Mouse (Mus musculus) CH12.LX (cell line): ENCODE results near the gene Usp49. TPM values are rescaled to one million over a fixed set of nuclear protein-coding genes. Genes with fewer than 3 reads are reported as not detected.

ENCODE experiments used
- DNase-seq: peaks from one replicate; pipeline ENCODE4 v3.0.0-alpha.2; 2013; ENCODE audit errors: extremely low read depth
- H3K27ac ChIP-seq: 2 replicates; pipeline ENCODE4 v1.5.1; 2012; ENCODE audit warnings: low read depth, mild to moderate bottlenecking, control low read depth, moderate library complexity; ENCODE audit not compliant: insufficient read depth
- H3K27me3 ChIP-seq: replicated peaks from 2 replicates; pipeline ENCODE3; 2012; ENCODE audit warnings: inconsistent platforms
- H3K36me3 ChIP-seq, 2 experiments: replicated peaks in 1 of 2; 2 replicates each; pipeline versions ENCODE3 to v1.6.1; 2012; ENCODE audit warnings: inconsistent platforms in 1 of 2, low read length in 1 of 2, mild to moderate bottlenecking in 1 of 2, mixed read lengths in 1 of 2, moderate library complexity in 1 of 2; ENCODE audit not compliant: control insufficient read depth in 1 of 2, insufficient read depth in 1 of 2
- H3K4me1 ChIP-seq, 2 experiments: 2 replicates each; pipeline ENCODE4 v1.6.1; 2012; ENCODE audit warnings: inconsistent platforms in 1 of 2, moderate library complexity in 1 of 2; ENCODE audit not compliant: insufficient read depth in 2 of 2, control insufficient read depth in 1 of 2
- H3K4me2 ChIP-seq: 2 replicates; pipeline ENCODE4 v1.6.1; 2012; ENCODE audit warnings: low read depth, mild to moderate bottlenecking, control low read depth; ENCODE audit not compliant: poor library complexity, insufficient read depth, severe bottlenecking
- H3K4me3 ChIP-seq, 3 experiments: fragments of 150-350 bp in 1 of 3; sonication (generic) in 1 of 3; replicated peaks in 1 of 3; 2 replicates each; pipeline versions ENCODE3 to v1.5.1; 2011 to 2012; ENCODE audit warnings: low read depth in 2 of 3, low read length in 2 of 3, mild to moderate bottlenecking in 2 of 3, moderate library complexity in 2 of 3, control low read depth in 1 of 3, improper control_type of control experiment in 1 of 3, inconsistent platforms in 1 of 3, mixed read lengths in 1 of 3; ENCODE audit not compliant: poor library complexity in 1 of 3
- H3K79me2 ChIP-seq: replicated peaks from 2 replicates; pipeline ENCODE4 v1.6.1; 2012; ENCODE audit warnings: mild to moderate bottlenecking, moderate library complexity; ENCODE audit not compliant: control insufficient read depth, poor library complexity, insufficient read depth, severe bottlenecking; ENCODE audit errors: extremely low read depth
- H3K9ac ChIP-seq: 2 replicates; pipeline ENCODE4 v1.6.1; 2012; ENCODE audit warnings: low read depth, mild to moderate bottlenecking, control low read depth, moderate library complexity; ENCODE audit not compliant: insufficient read depth
- H3K9me3 ChIP-seq: replicated peaks from 2 replicates; pipeline ENCODE3; 2012; ENCODE audit warnings: low read length, inconsistent platforms, mixed read lengths
- CHD1 ChIP-seq: IDR thresholded peaks from 2 replicates; pipeline ENCODE4 v1.6.1; 2012; ENCODE audit warnings: low read depth, low read length, improper control_type of control experiment, inconsistent platforms
- CHD2 ChIP-seq: IDR thresholded peaks from 2 replicates; pipeline ENCODE4 v1.6.1; 2011; ENCODE audit warnings: low read length, improper control_type of control experiment
- CTCF ChIP-seq, 2 experiments: IDR thresholded peaks in 1 of 2; conservative IDR thresholded peaks in 1 of 2; 2 replicates each; pipeline ENCODE4 v1.5.1; 2011 to 2012; ENCODE audit warnings: low read depth in 2 of 2, low read length in 2 of 2, improper control_type of control experiment in 1 of 2, inconsistent platforms in 1 of 2, mild to moderate bottlenecking in 1 of 2, moderate library complexity in 1 of 2
- ELF1 ChIP-seq: IDR thresholded peaks from 2 replicates; pipeline ENCODE4 v1.6.1; 2014; ENCODE audit warnings: low read depth, mild to moderate bottlenecking, inconsistent platforms, low read length, improper control_type of control experiment
- EP300 ChIP-seq: IDR thresholded peaks from 2 replicates; pipeline ENCODE4 v1.6.1; 2011; ENCODE audit warnings: low read length, improper control_type of control experiment
- ETS1 ChIP-seq: conservative IDR thresholded peaks from 2 replicates; pipeline ENCODE4 v1.6.1; 2012; ENCODE audit warnings: low read depth, mild to moderate bottlenecking, inconsistent platforms, low read length, improper control_type of control experiment, moderate library complexity
- GABPA ChIP-seq: IDR thresholded peaks from 2 replicates; pipeline ENCODE4 v1.6.1; 2012; ENCODE audit warnings: low read depth, low read length, improper control_type of control experiment, inconsistent platforms; ENCODE audit not compliant: insufficient replicate concordance
- IRF4 ChIP-seq: IDR thresholded peaks from 2 replicates; pipeline ENCODE4 v1.6.1; 2014; ENCODE audit warnings: low read depth, mild to moderate bottlenecking, inconsistent platforms, low read length, improper control_type of control experiment
- JUN ChIP-seq: IDR thresholded peaks from 2 replicates; pipeline ENCODE4 v1.6.1; 2011; ENCODE audit warnings: low read depth, mild to moderate bottlenecking, low read length, improper control_type of control experiment, moderate library complexity; ENCODE audit not compliant: insufficient read depth
- KAT2A ChIP-seq: IDR thresholded peaks from 2 replicates; pipeline ENCODE4 v1.6.1; 2012; ENCODE audit warnings: low read length, improper control_type of control experiment, inconsistent platforms; ENCODE audit not compliant: insufficient replicate concordance
- MAFK ChIP-seq: IDR thresholded peaks from 2 replicates; pipeline ENCODE4 v1.6.1; 2011; ENCODE audit warnings: low read length, improper control_type of control experiment; ENCODE audit not compliant: insufficient replicate concordance
- MAZ ChIP-seq: IDR thresholded peaks from 2 replicates; pipeline ENCODE4 v1.6.1; 2012; ENCODE audit warnings: low read depth, mild to moderate bottlenecking, inconsistent platforms, low read length, improper control_type of control experiment, moderate library complexity
- MEF2A ChIP-seq: IDR thresholded peaks from 2 replicates; pipeline ENCODE4 v1.6.1; 2014; ENCODE audit warnings: low read depth, mild to moderate bottlenecking, inconsistent platforms, low read length, improper control_type of control experiment, borderline replicate concordance
- NRF1 ChIP-seq: IDR thresholded peaks from 2 replicates; pipeline ENCODE4 v1.6.1; 2014; ENCODE audit warnings: low read depth, mild to moderate bottlenecking, inconsistent platforms, low read length, improper control_type of control experiment, moderate library complexity
- PAX5 ChIP-seq: IDR thresholded peaks from 2 replicates; pipeline ENCODE4 v1.6.1; 2012; ENCODE audit warnings: low read length, inconsistent platforms, mixed read lengths
- POLR2A ChIP-seq: IDR thresholded peaks from 2 replicates; pipeline ENCODE4 v1.6.1; 2011; ENCODE audit warnings: low read depth, mild to moderate bottlenecking, improper control_type of control experiment, low read length
- RCOR1 ChIP-seq: conservative IDR thresholded peaks from 2 replicates; pipeline ENCODE4 v1.6.1; 2012; ENCODE audit warnings: low read depth, mild to moderate bottlenecking, inconsistent platforms, low read length, improper control_type of control experiment
- SIN3A ChIP-seq: IDR thresholded peaks from 2 replicates; pipeline ENCODE4 v1.6.1; 2012; ENCODE audit warnings: low read length, improper control_type of control experiment, inconsistent platforms
- TCF12 ChIP-seq: IDR thresholded peaks from 2 replicates; pipeline ENCODE4 v1.6.1; 2014; ENCODE audit warnings: low read depth, mild to moderate bottlenecking, inconsistent platforms, low read length, improper control_type of control experiment
- USF1 ChIP-seq: IDR thresholded peaks from 2 replicates; pipeline ENCODE4 v1.6.1; 2014; ENCODE audit warnings: low read depth, mild to moderate bottlenecking, inconsistent platforms, low read length, improper control_type of control experiment
- USF2 ChIP-seq: conservative IDR thresholded peaks from 2 replicates; pipeline ENCODE4 v1.6.1; 2011; ENCODE audit warnings: low read depth, low read length, improper control_type of control experiment
- ZMIZ1 ChIP-seq: IDR thresholded peaks from 2 replicates; pipeline ENCODE4 v1.6.1; 2012; ENCODE audit warnings: low read depth, mild to moderate bottlenecking, inconsistent platforms, low read length, improper control_type of control experiment
- dilution Hi-C: fragments of 300-500 bp; cut with MboI; formaldehyde crosslinking; loops from 2 replicates; pipeline ENCODE4 v1.14.3; 2020; ENCODE audit warnings: low sequenced_read_pairs; ENCODE audit not compliant: extremely low pct_unique_long_range_greater_than_20kb, extremely low pct_ligation_motif_present
- in situ Hi-C: fragments of 300-500 bp; cut with MboI; formaldehyde crosslinking; loops from 3 replicates; pipeline ENCODE4 v1.14.3; 2019; ENCODE audit warnings: low sequenced_read_pairs, low pct_ligation_motif_present, low pct_unique_long_range_greater_than_20kb, mixed read lengths
- polyA plus RNA-seq: library from polyadenylated mRNA; unstranded; fragments of >175 nt; gene quantifications from 2 replicates; pipeline ENCODE4 v1.2.1, GENCODE M21; 2012; ENCODE audit warnings: low read depth; ENCODE audit not compliant: insufficient read length
- total RNA-seq, 2 experiments: library from RNA; depleted of rRNA; stranded (reverse); fragments of 300-350 nt in 1 of 2; fragments of >200 nt in 1 of 2; gene quantifications; 2 replicates each; pipeline ENCODE4 v1.2.3; 2012 to 2014

The Usp49 gene
- total and polyA plus RNA-seq, 3 experiments = 2.6 to 4.3 (median 3.4) TPM

DNA sequence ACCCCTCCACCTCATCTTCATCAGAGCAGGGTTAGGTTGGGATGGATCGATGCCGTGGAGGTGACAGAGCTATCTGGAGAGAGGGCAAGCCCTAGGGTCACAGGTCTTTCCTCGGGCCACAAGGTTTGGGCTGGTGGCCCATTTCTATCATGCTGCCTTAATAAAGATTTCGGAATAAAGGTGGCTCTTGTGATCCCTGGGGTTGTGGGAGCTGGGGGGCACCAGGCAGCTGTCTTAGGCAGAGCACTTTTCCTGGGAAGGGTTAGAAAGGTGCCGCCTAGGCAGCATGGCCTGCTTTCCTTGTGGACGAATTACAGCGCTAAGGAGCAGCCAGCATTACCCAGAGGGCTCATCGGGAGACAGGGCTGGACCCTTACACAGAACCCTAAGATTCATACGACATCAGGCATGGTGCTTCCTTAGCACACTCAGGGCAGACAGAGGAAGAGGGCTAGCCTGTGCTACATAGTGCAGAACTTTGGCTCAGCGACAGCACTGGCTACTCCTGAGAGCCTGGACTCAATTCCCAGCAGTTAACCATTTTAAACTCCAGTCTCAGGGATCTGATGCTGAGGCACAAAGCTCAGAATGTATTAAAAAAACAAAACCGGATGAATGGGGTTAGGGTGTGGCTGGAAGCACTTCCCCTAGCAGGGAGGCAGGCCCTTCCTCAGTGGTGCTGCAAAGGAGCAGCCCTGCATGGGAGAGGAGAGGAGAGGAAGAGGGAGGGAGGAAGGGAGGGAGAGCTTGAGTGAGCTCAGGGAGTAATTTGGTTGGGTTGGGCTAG is 30.8 kb upstream of the Usp49 start:
- Histone ChIP-seq H3K79me2 (peaks cover 4% of the 10 kb centered on the region; the same call in 1 of the 2 replicates), H3K4me2 (no peak overlapping the region), H3K9ac (no peak overlapping the region), H3K9me3 (no peaks in the 10 kb centered on the region)
- DNase-seq = no peak
- in situ Hi-C loops = loop anchor here (5.0 to 25.0 kb wide), 2 partner anchors 87 to 212 kb away; partner anchors contain the start of gene Guca1b
- no peak for TF ChIP-seq CHD1
- no peak for TF ChIP-seq CTCF (conservative IDR thresholded peaks at IDR 0.05 in 1 of 2, IDR thresholded peaks at IDR 0.05 in 1 of 2; ENCODE audit: low read depth in 2 of 2, low read length in 2 of 2)
- TF ChIP-seq ZMIZ1 = no peak
- peak; percentile 3; the same call in 1 of the 2 replicates for TF ChIP-seq POLR2A
- TF ChIP-seq EP300 = no peak
- TF ChIP-seq GABPA = no peak
- TF ChIP-seq MAZ = no peak
- no peak for TF ChIP-seq JUN
- TF ChIP-seq MAFK = no peak
- peak; percentile 6; the same call in 1 of the 2 replicates for TF ChIP-seq CHD2
- TF ChIP-seq SIN3A = no peak
- no peak for TF ChIP-seq RCOR1
- TF ChIP-seq IRF4 = no peak
- no peak for TF ChIP-seq KAT2A
- TF ChIP-seq, all 38 proteins: peak for 2
- Histone ChIP-seq H3K4me3 (no peak overlapping the region), H3K4me1 (peaks cover 8 to 44% of the 10 kb centered on the region in 2 experiments; a peak in 3 of 4 replicates), H3K36me3 (peaks cover 58 to 86% of the 10 kb centered on the region in 2 experiments), H3K27ac (peak overlapping the region; percentile 22; the same call in 1 of the 2 replicates), H3K27me3 (no peaks in the 10 kb centered on the region)
- dilution Hi-C loops = no loop called here

DNA sequence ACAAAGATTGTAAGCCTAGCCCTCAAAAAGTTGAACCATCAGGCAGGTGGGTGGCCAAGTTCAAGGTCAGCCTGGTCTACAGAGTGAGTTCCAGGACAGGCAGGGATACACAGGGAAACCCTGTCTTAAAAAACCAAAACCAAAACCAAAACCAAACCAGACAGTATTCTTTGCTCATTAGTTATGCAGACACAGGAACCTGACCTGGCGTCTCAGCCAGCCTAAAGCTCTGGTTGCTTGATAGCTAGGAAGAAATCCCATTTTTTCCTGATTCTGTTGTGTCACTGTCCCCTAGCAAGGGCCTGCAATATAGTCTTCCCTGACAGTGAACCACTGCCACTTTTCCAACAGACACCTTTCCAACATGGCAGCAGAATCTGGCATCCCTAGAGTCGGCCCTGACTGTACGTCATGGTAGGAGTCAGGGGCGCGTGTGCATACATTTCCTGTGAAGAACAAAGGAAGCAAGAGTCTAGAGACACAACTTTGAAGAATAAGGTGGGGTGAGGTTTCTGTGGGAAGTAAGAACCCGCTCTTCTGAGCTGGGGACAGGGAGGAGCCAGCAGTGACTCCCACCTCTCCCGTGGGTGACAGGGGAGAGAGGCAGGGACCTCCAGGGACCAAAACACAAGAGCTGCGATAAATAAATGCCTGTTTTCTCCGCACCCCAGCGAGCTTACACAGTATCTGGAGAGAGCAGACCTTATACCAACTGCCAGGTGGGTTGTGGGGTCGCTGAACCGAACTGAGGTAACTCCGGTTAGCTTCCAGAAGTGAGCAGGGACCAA is 29.7 kb upstream of the Usp49 start:
- no peak overlapping the region for H3K9ac ChIP-seq
- peak overlapping the region; percentile 24 for H3K27ac ChIP-seq
- no peak overlapping the region for H3K4me2 ChIP-seq
- in situ Hi-C loops = loop anchor here (5.0 to 25.0 kb wide), 2 partner anchors 88 to 213 kb away; partner anchors contain the start of gene Guca1b
- H3K4me3 ChIP-seq = no peak overlapping the region
- TF ChIP-seq ELF1 (no peak), PAX5 (no peak), ETS1 (no peak), MEF2A (no peak), RCOR1 (no peak), ZMIZ1 (no peak), USF1 (no peak), POLR2A (no peak), NRF1 (no peak), TCF12 (no peak), IRF4 (no peak), SIN3A (no peak), USF2 (no peak), GABPA (no peak)
- no peaks in the 10 kb centered on the region for H3K9me3 ChIP-seq
- H3K36me3 ChIP-seq = peaks cover 69 to 93% of the 10 kb centered on the region in 2 experiments
- peaks cover 4 to 34% of the 10 kb centered on the region in 2 experiments; a peak in 3 of 4 replicates for H3K4me1 ChIP-seq
- no peaks in the 10 kb centered on the region for H3K79me2 ChIP-seq
- no peak for DNase-seq
- dilution Hi-C loops = no loop called here
- no peaks in the 10 kb centered on the region for H3K27me3 ChIP-seq
